Mouse (Mus musculus): Measurements from ENCODE around the gene Shc1.

Gene Shc1

DNA sequence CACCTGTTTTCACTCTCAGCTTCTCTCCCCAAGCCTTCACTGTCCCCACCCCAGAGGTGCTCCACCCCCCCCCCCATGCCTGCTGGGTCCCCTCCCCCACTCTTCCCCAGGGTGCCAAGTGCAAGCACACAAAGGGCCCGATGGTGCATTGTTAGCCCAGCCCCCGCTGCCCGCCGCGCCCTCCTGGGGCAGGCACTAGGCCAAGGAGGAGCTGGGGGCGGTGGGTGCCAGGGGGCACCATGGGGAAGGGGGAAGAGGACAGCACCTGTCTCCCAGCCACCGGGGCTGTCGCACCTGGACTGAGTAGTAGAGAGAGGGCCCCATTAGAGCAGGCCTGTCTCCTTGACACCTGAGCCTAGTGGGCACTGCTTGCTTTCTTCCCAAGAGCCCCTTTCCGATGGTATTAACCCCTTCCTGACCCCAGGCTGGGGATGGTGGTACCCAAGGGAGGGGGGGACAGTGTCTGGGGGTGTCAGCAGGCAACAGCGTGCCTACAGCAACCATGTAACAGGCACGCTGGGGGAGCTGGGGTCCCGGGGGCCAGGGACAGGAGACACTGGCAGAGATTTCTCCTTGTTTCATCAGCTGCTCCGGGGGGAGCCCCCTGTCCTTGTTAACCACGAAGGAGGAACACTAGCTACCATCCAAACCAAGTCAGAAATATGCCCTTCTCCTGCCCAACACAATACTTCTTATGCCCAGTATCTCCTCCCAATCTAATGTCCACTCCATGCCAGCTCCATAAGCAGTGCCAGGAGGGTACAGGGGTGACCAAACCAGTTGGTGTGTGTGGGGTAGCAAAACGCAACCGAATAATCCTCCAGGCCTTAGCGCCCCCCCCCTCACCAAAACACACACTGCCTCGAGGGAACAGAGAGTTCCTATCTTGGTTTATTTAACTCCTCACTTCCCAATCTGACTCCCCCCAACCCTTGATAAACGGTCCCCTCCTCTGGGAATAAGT lies 27.3 kb upstream of the Shc1 start:
- DNase-seq: peak; percentile 78

DNA sequence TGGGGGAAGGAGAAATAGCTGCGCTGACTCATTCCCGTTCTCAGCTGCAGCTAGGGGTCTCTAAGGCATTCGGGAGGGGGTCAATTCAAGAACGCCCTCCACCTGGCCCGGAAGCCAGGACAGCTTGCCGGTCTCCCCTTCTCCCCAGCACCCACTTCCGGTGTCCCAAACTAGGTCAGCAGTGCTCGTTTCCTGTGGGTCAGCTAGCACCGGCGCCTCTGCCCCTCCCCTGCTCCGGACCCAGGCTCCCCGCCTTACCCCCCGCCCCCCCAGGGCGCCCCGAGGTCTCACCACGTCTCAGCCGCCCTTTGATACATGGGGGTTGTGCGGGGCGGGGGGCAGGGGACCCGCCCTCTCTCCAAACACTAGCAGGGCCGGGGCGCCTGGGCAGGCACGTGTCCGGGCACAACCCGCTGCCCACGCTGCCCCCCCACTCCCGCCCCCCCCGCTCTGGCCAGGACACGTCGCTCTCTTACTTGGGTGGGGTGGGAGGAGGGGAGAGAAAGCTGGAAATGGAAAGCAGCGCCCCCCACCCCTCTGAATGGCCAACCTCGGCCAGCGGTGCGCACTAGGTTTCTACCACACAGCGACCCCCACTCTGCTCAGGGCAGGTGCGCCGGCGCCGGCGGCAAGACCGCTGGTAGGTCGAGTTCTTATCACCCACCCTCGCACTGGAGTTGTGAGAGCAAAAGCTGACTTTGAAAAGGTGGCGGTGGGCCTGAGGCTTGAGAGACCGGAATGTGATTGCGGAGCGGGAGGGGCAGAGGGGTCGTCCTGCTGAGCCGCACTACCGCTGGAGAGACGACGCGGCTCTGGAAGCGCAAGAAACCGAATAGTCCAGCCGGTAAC lies 26.4 kb upstream of the Shc1 start:
- peak; percentile 84 for DNase-seq

DNA sequence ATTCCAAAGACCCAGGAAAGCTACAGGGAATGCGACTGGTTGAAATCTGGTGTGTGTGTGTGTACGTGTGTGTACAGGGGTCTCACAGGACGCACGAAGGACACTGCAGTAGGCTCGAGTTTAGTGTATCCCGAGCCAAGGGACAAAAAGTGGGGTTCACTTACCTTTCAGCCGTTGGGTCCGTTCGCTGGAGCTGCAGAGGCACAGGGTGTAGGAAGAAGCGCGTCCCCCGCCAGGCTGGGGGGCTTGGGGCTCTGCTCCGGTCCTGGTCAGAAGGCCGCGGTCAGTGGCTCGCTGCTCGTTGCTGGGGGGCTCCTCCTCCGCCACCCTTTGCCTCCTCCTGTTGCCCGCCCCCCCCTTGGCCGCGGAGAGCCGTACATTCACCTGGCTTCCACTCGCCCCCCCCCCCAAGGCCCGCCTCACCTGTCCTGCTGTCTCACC lies 25.4 kb upstream of the Shc1 start:
- peak; percentile 79 for DNase-seq

DNA sequence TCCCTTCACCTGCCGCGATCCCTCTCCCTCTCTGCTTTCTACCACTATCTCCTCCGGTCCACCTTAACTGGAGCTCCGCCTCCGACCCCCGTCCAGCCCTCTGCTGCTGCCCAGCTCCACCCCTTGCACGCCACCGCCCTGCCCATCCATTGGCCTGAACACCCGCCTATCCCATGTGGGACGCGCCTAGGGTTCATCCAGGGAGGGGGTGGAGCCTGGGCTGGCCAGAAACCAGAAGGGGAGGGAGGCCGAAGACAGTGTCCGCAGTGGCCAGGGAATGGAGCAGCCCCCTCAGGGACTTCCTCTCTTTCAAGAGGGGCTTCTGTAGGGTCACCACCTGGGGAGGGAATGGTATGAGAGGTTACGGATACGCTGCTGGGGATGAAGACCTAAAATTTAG lies 24.6 kb upstream of the Shc1 start:
- peak; percentile 100 for DNase-seq

DNA sequence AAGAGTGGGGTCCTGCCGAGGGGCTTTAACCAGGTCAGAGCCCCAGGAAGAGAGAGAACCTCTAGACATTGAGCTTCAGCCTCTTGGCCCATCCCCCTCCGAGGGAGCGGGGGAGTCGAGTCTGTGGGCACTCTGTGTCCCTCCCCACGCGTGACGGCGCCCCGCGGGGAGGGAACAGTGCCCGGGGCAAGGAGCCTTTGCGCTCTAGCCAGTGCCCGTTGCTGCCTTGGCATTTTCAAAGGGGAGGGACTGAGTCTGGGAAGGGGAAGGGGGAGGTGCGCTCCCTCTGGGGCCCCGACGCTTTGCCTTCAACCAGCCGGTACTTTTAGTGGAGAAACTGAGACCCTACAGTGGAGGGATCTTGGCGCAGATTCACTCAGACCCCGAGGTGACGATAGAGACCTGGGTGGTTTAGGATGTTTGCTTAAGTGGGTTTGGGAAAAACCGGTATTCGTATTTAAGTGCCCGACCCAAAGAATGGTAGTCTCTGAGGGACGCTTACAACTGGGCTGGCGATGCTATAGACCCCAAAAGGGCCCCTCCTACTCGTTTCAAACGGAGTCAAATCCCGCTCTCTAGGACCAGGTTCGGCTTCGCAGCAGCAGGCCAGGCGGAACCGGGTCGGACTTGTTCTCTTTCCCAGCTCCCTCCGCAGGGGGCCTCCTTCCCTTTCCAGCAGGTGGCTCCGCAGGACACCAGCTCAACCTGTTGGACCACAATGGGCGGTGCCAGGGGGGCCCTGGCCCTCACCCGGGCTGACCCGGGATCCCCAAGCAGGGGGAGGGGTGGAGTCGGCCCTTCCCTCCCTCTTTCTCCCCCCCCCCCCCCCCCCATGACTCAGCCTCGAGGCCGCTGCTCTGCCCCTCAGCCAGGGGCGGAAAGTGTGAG lies 24.0 kb upstream of the Shc1 start, which contains the start of gene Zbtb7b:
TSS of gene Zbtb7b (minus strand) at position 771 of the 888 bp plus-strand sequence.
- peak; percentile 94 for DNase-seq

DNA sequence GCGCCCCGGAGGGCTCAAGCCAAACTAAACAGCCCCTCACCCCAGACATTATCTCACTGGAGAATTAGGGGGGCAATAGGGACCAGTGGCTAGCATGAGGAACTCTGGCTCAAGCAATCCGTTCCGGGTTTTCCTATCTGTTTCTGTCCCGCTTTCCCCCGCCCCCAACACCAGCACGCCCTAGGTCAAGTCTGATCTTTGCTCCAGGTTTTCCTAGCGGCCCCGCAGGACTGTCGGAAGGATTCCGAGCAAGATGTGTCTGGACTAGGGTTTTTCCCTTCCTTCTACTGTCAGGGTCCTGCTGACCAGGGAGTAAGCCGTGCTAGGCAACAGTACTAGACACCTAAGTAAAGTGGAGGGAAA lies 23.4 kb upstream of the Shc1 start:
- DNase-seq: peak; percentile 92

DNA sequence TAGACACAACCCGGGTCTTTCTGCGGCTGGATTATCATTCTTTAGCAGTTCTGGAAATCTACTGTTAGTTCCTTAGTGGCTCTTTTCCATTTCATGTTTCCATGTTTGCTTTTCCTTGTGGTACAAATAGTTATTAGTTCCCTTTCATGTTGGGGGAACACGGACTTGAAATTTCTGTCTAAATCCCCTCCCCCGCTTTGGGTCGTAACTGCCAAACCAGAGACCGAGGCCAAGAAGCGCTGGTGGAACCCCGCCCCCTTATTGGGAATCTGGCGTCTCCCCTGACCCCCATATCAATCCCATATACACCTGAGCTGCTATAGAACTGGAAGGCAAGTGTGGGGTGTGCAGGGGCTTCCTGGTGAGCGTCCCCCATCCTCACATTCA lies 22.8 kb upstream of the Shc1 start:
- DNase-seq: peak; percentile 76

DNA sequence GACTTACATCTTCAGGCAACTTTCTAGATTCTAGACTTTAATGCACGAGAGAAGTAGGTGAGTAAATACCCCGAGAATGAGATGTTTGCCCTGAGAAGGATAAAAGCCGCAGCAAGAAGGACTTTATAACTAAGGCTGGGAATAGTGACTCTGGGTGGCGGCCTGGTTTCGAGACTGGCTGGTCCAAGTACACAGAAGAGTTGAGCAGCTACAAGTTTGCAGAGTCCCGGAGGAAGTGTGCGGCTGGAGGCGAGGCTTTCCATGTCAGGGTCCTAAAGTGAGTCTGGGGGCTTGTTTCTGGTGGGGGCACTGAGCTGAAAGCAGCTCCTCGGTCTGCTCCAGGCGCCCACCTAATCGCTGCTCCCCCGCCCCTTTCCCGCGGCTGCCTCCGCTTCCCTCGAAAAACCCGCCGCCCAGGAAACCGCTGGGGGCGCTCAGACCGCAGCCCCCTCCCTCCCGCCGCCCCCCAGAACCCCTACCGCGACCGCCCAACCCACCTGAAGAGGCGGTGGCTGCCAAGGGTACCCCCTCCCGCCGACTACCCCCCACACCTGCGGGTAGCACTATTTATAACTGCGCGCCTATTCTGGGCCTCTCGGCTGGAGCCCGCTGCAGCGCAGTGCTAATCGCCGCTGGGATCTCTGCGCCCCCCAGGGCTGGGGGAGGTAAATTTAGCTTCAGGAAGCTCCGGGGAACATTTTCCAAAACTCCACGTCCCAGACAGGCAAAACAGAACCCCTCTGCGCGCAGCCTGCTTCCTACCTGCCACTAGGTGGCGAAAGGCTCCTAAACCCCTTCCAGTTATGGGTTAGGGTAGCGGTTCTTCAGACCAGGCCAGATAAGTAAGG lies 22.2 kb upstream of the Shc1 start:
- DNase-seq: peak; percentile 80

DNA sequence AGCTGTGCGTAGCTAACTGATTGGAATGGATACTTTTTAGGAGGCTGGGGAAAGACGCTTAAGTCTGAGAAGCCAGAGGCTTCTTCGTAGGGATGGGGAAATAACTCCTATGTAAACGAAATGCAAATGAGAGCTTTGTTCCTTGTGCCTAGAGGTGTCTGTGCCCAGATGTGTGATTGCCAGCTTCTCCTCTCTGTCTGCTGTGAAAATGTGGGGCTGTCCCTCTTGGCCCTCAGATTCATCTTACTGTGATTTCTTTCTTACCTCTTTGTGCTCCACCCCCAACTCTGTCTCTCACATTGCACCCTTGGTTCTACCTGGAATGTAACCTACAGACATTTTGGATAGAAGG lies 21.6 kb upstream of the Shc1 start:
- no peak for DNase-seq

DNA sequence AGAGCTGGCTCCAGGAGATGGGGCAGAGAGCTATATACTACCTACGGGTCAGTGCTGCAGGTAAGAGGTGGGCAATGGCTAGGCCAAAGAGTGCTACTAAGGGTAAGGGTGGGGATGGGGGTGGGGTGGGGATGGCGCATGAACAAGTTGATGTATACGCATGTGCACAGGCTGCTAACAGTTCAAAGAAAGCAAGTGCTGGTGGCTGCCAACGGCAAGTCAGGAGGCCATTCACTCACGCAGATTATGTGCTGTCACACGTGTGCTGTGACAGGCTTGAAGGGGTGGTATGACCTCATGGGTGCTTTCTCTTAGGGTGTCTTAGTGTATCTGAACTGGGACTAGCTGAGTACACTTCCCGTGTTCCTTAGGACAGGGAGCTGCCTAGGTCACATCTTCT lies 16.9 kb upstream of the Shc1 start:
- no peak for DNase-seq

DNA sequence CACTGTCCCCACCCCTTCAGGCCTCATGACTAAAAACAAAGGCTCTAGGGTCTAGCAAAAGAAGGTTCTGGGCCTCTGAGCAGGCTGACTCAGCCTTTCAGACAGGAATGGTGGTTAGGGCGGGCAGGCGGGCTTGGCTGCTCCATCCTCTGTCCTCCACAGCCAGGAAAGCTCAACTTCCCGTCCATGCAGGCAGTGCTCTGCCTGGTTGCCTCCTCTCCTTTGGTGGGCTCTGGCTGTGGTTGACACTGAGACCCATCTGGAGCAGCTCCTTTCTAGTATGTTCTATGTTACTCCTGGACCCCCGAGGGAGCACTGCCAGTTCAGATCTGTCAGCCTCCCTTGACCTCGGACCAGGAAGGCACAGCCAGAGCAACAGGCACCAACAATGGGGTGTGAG lies 15.6 kb upstream of the Shc1 start, which contains the start of gene Lenep:
TSS of gene Lenep (minus strand) at position 101 of the 400 bp plus-strand sequence.
- no peak for DNase-seq

DNA sequence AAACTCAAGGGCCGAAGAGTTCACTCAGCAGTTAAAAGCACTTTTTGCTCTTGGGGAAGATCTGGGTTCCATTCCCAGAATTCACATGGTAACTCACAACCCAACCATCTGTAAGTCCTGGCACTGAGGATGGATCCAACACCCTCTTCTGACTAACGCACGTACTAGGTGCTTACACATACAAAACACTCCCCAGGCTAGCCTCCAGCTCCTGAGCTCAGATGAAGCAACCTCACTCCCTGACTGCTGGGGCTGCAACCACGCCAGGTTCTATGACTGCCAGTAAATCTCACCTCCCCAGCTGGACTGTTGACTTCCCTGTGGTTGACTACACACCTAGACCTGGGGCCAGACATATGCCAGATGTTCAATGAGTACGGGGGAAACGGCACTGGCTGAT lies 11.4 kb upstream of the Shc1 start:
- no peak for DNase-seq

DNA sequence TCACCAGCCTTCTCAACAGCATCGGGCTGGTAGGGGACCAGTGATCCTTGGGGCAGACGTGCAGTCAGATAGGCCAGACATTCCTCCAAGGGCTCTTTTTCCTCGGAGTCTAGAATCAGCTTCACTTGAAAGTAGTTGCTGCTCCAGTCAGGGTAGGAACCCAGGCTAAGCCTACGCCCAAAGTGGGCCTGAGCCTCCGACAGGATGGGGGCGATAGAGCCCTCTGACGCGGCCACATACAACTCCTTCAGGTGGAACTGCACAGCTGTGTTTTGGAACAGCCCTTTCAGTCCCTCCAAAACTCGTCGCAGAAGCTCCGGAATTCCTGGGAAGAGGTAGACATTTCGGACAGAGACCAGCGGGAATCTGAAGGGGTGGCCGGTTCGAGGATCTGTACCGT lies 9.8 kb upstream of the Shc1 start:
- DNase-seq: no peak

DNA sequence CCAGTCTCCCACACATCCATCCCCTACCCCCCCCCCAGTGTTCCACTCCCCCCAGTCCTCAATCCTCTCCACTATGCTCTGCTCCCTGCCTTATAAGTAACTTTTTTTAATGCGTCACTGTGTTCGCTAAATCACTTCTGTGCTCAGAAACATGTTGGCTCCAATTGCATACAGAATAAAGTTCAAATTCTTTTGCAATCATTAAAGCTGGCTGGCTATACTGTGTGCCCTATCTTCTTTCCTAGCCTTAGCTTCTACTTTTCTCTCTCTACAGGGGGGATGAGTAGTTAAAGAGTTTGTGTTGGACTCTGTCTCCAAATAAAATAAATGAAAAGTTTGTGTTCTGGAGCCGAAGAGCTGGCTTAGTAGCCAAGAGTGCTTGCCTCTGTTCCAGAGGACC lies 8.5 kb upstream of the Shc1 start:
- no peak for DNase-seq

DNA sequence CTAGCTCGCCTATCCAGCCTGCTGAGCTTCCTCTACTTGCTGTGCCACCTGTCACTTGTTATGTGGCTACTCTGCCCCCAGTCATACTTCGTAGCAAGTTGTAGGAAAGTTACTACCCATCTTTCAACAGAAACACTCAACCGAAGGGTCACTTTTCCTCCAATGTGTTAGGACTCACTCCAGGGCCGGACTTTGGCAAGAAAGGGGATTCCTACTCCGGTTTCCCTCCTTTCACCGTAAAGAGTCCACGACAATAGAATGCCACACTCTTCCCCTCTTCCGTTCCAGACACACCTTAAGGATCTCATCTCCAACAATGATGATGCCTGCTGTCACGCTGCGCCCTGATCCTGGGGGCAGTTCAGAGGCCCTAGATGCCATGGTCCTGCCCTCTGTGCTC lies 7.4 kb upstream of the Shc1 start:
- no peak for DNase-seq

DNA sequence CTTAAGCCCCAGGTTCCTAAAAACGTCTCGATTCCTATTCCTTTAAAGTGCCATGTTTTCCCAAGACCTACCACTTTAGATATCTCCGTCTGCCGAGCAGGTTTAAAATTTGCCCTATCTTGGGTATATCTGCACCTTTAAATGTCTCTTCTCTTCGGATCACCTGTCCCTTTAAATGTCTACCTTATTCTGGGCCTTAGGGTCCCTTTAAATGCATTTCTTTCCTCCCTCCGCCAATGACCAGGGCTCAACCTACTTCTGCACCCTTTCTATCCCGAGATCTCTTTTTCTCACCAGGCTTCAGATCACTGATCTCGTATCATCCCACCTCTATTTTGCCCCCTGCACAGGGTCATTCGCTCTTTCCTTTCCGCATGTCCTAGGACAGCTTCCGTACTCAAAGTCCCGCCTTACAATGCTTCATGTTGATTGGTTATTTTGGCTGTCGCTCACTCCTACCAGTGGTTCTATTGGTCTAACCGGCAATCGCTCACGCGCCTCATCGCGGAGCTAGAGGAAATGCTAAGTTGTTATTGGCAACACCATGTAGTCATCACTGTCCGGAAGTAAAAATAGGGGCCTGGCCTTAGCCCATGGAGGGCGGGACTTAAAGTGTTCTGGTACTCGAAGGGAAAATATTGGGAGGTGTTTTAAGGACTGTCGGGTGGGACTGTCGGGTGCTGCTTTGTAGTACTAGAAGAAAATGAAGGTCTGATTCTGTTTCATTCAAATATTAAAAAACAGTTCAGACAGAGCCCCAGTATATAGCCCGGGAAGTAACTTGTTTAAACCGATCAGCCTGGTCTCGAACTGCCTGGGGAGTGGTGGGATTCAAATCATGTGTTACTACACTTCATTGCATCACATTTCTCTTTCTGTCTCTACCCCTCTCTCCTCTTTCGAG lies 6.5 kb upstream of the Shc1 start, which contains the start of gene Flad1:
TSS of gene Flad1 (minus strand) at position 381 of the 904 bp plus-strand sequence.
- DNase-seq: peak; percentile 100

DNA sequence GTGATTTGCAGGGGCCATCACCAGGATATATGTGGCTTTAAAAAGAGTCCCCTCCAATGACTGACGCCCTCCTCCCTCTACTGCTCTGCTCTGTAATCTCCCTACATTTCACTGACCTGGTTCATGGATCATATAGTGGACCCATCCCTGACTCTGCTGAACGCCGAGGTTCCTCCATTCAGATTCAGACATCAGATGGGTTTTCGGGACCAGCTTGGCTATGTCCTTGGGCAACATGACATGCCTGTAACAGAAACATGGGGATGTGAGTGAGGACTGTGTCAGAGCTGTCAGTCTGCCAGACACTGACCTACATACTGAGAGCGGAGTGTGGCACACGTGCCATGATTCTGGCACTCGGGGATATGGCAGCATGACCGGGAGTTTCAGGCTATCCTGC lies 2.1 kb upstream of the Shc1 start:
- no peak for DNase-seq

DNA sequence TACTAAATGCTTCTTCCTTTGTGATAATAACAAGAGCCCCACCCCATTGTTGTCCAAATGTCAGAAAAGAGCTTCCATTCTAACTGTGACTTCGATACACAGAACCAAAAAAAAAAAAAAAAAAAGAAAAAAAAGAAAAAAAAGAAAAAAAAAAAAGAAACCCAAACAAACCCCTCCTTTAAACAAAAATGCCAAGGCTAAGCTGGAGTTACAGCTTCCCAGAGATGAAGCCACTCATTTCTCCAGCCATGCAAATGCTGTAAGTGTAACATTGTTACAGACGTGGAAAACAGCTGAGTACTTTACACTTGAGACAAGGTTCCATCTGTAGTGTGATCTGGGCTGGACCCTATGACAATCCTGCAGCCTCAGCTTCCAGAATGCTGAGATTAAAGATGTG lies 1.1 kb upstream of the Shc1 start:
- DNase-seq: no peak

DNA sequence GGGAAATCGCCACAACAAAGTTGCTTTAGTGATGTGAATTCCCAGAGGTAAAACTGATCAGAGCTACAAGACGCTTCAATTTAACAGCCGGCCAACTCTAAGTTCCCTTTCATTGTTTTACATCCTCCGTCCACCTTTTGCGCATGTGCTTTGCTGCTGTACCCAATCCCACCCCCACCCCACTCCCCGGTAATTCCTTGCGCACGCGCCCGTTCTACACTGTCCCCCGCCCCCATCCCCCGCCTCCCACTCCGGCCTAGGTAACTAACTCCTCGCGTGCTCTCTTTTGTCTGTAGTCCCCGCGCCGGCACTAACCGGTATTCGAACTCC lies 438 bp upstream of the Shc1 start:
- DNase-seq: no peak

DNA sequence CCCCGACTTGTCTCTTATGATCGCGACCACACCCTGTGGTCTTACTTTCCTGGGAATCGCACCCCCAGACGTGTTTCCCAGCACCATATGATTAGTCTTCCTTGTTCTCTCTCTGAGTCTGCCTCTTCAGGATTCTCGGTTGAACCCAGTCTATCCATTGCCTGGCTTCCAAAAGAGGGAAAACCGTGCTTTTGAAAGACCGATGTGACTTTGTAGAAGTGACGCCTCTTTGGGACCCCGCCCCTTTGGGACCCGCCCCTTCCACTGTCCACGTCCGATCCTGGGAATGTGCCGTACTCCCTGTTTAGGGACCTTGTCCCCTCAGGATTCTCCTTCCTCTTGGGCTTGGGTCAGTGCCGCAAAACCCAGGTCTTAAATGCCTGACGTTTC lies 613 bp downstream of the Shc1 start:
- DNase-seq: peak; percentile 58

DNA sequence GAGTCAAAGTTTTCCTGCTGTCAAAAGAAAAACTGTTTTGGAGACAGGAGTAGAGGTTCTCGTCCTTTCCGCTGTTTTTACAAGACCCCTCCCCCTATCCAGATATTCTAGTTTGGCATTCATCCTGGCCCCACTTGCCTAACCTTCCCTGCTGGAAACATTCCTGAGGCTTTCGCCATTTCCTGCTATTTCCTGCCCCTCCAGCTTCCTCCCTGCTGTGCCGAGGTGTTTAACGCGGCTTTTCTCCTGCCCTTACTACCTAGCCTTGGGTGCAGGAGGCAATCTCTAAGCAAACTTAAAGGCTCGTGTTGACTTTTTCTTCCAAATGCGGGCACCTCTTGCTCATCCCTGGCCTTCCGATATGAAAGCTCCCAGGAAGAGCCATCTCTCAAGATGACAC lies 1.3 kb downstream of the Shc1 start:
- DNase-seq: no peak

Measured in cerebellum, adult 9-11 months (tissue).